Mouse (Mus musculus): Measurements from ENCODE around the gene Jdp2. TPM values are rescaled to one million over a fixed set of nuclear protein-coding genes. Genes with fewer than 3 reads are reported as not detected.
"Not testable (repeated sequence)": the region's sequence is repeated elsewhere in the genome, so short reads cannot be mapped to it uniquely, and the experiment has no call there.

Gene Jdp2
- polyA plus RNA-seq, 1 experiment from 2014 or later = 0.10 TPM

GRCm38 (mm10) chr12:85643735-85644134 lies 44.9 kb downstream of the Jdp2 start:
- no peak overlapping the region for H3K4me3 ChIP-seq
- no peak overlapping the region for H3K4me2 ChIP-seq (replicated peaks)
- peaks cover 9% of the 10 kb centered on the region for H3K4me1 ChIP-seq
- H3K27ac ChIP-seq (replicated peaks) = no peak overlapping the region
- H3K9ac ChIP-seq (replicated peaks) = no peak overlapping the region
- no peaks in the 10 kb centered on the region for H3K27me3 ChIP-seq
- H3K36me3 ChIP-seq = no peaks in the 10 kb centered on the region
- WGBS = 82% methylated on average over 5 of the region's 5 CpGs
- ATAC-seq (replicated peaks) = no peak
- no peaks in the 10 kb centered on the region for H3K9me3 ChIP-seq

- Histone ChIP-seq H3K4me3 (no peak overlapping the region), H3K4me1 (no peaks in the 10 kb centered on the region), H3K9me3 (no peaks in the 10 kb centered on the region), H3K4me2 (replicated peaks) (no peak overlapping the region), H3K36me3 (no peaks in the 10 kb centered on the region), H3K27ac (replicated peaks) (no peak overlapping the region), H3K9ac (replicated peaks) (no peak overlapping the region), H3K27me3 (no peaks in the 10 kb centered on the region)
- WGBS = 89% methylated on average over 4 of the region's 4 CpGs
- ATAC-seq (replicated peaks) = no peak
Observed at GRCm38 (mm10) chr12:85645664-85646063, 46.8 kb downstream of the Jdp2 start.

GRCm38 (mm10) chr12:85647346-85647745 lies 48.5 kb downstream of the Jdp2 start:
- no peak overlapping the region for H3K9ac ChIP-seq (replicated peaks)
- no peak overlapping the region for H3K4me3 ChIP-seq
- H3K27me3 ChIP-seq = no peaks in the 10 kb centered on the region
- no peak for ATAC-seq (replicated peaks)
- no peaks in the 10 kb centered on the region for H3K4me1 ChIP-seq
- no peaks in the 10 kb centered on the region for H3K9me3 ChIP-seq
- H3K36me3 ChIP-seq = no peaks in the 10 kb centered on the region
- no peak overlapping the region for H3K4me2 ChIP-seq (replicated peaks)
- 50% methylated on average over 10 of the region's 10 CpGs for WGBS
- no peak overlapping the region for H3K27ac ChIP-seq (replicated peaks)

- Histone ChIP-seq H3K4me1 (no peaks in the 10 kb centered on the region), H3K9me3 (no peaks in the 10 kb centered on the region), H3K36me3 (no peaks in the 10 kb centered on the region), H3K27me3 (no peaks in the 10 kb centered on the region), H3K9ac (replicated peaks) (no peak overlapping the region), H3K4me2 (replicated peaks) (no peak overlapping the region), H3K4me3 (no peak overlapping the region), H3K27ac (replicated peaks) (no peak overlapping the region)
- WGBS = 89% methylated on average over 1 of the region's 1 CpGs
- ATAC-seq (replicated peaks) = no peak
Observed at GRCm38 (mm10) chr12:85647955-85648354, 49.1 kb downstream of the Jdp2 start.

- no peak for ATAC-seq (replicated peaks)
- H3K27ac ChIP-seq (replicated peaks) = no peak overlapping the region
- H3K4me3 ChIP-seq = no peak overlapping the region
- H3K4me2 ChIP-seq (replicated peaks) = no peak overlapping the region
- H3K4me1 ChIP-seq = peaks cover 6% of the 10 kb centered on the region; the same call in 1 of the 2 replicates
- H3K9ac ChIP-seq (replicated peaks) = no peak overlapping the region
- no peaks in the 10 kb centered on the region for H3K27me3 ChIP-seq
- H3K9me3 ChIP-seq = no peaks in the 10 kb centered on the region
- no peaks in the 10 kb centered on the region for H3K36me3 ChIP-seq
- WGBS = 23% methylated on average over 2 of the region's 2 CpGs
Observed at GRCm38 (mm10) chr12:85659319-85659718, 60.5 kb downstream of the Jdp2 start.

GRCm38 (mm10) chr12:85660855-85661254 lies 62.0 kb downstream of the Jdp2 start:
- H3K4me1 ChIP-seq = peaks cover 6% of the 10 kb centered on the region; the same call in 1 of the 2 replicates
- no peaks in the 10 kb centered on the region for H3K27me3 ChIP-seq
- H3K4me2 ChIP-seq (replicated peaks) = no peak overlapping the region
- ATAC-seq (replicated peaks) = no peak
- H3K9me3 ChIP-seq = no peaks in the 10 kb centered on the region
- H3K9ac ChIP-seq (replicated peaks) = no peak overlapping the region
- H3K36me3 ChIP-seq = no peaks in the 10 kb centered on the region
- no peak overlapping the region for H3K4me3 ChIP-seq
- WGBS = 90% methylated on average over 12 of the region's 12 CpGs
- H3K27ac ChIP-seq (replicated peaks) = no peak overlapping the region

- H3K9ac ChIP-seq (replicated peaks); H3K4me1 ChIP-seq; H3K27me3 ChIP-seq; H3K4me3 ChIP-seq; H3K36me3 ChIP-seq; H3K4me2 ChIP-seq (replicated peaks); H3K9me3 ChIP-seq; ATAC-seq (replicated peaks); H3K27ac ChIP-seq (replicated peaks): not testable (repeated sequence)
- WGBS = 82% methylated on average over 8 of the region's 8 CpGs
Observed at GRCm38 (mm10) chr12:85662232-85662631, 63.4 kb downstream of the Jdp2 start.

- H3K4me3 ChIP-seq = no peak overlapping the region
- no peak overlapping the region for H3K4me2 ChIP-seq (replicated peaks)
- WGBS = 7% methylated on average over 9 of the region's 9 CpGs
- peak; percentile 70; the same call in 1 of the 2 replicates for ATAC-seq (replicated peaks)
- peak overlapping the region; percentile 26; the same call in 1 of the 2 replicates for H3K9ac ChIP-seq (replicated peaks)
- H3K4me1 ChIP-seq = peaks cover 6% of the 10 kb centered on the region; the same call in 1 of the 2 replicates
- H3K27me3 ChIP-seq = no peaks in the 10 kb centered on the region
- no peaks in the 10 kb centered on the region for H3K9me3 ChIP-seq
- no peak overlapping the region for H3K27ac ChIP-seq (replicated peaks)
- H3K36me3 ChIP-seq = no peaks in the 10 kb centered on the region
Observed at GRCm38 (mm10) chr12:85662896-85663295, 64.1 kb downstream of the Jdp2 start.

GRCm38 (mm10) chr12:85666112-85666511 lies 67.3 kb downstream of the Jdp2 start:
- Histone ChIP-seq H3K9ac (replicated peaks) (no peak overlapping the region), H3K27me3 (no peaks in the 10 kb centered on the region), H3K27ac (replicated peaks) (no peak overlapping the region), H3K4me1 (peaks cover 10% of the 10 kb centered on the region), H3K4me3 (no peak overlapping the region), H3K9me3 (no peaks in the 10 kb centered on the region), H3K4me2 (replicated peaks) (no peak overlapping the region), H3K36me3 (no peaks in the 10 kb centered on the region)
- 92% methylated on average over 8 of the region's 8 CpGs for WGBS
- no peak for ATAC-seq (replicated peaks)

GRCm38 (mm10) chr12:85667071-85667470 lies 68.2 kb downstream of the Jdp2 start:
- H3K27me3 ChIP-seq = no peaks in the 10 kb centered on the region
- 91% methylated on average over 7 of the region's 7 CpGs for WGBS
- no peak overlapping the region for H3K9ac ChIP-seq (replicated peaks)
- no peak overlapping the region for H3K4me3 ChIP-seq
- no peaks in the 10 kb centered on the region for H3K9me3 ChIP-seq
- H3K4me2 ChIP-seq (replicated peaks) = no peak overlapping the region
- no peak for ATAC-seq (replicated peaks)
- peaks cover 10% of the 10 kb centered on the region for H3K4me1 ChIP-seq
- H3K27ac ChIP-seq (replicated peaks) = no peak overlapping the region
- no peaks in the 10 kb centered on the region for H3K36me3 ChIP-seq

GRCm38 (mm10) chr12:85668696-85669095 lies 69.9 kb downstream of the Jdp2 start:
- WGBS = 14% methylated on average over 3 of the region's 3 CpGs
- no peak for ATAC-seq (replicated peaks)

GRCm38 (mm10) chr12:85670080-85670479 lies 71.3 kb downstream of the Jdp2 start:
- WGBS = 68% methylated on average over 3 of the region's 3 CpGs
- no peaks in the 10 kb centered on the region for H3K27me3 ChIP-seq

More at GRCm38 (mm10) chr12:85668696-85669095, 69.9 kb downstream of the Jdp2 start:
- Histone ChIP-seq H3K36me3 (no peaks in the 10 kb centered on the region), H3K27me3 (no peaks in the 10 kb centered on the region), H3K9ac (replicated peaks) (no peak overlapping the region), H3K27ac (replicated peaks) (0 out of 2 replicates have a peak overlapping the region, but pooled peaks have one; percentile 15), H3K9me3 (no peaks in the 10 kb centered on the region), H3K4me2 (replicated peaks) (no peak overlapping the region), H3K4me3 (no peak overlapping the region), H3K4me1 (peaks cover 8% of the 10 kb centered on the region)

GRCm38 (mm10) chr12:85673914-85674313 lies 75.1 kb downstream of the Jdp2 start:
- whole genome bisulfite sequencing = 92% methylated on average over 8 of the region's 8 CpGs
- Histone ChIP-seq H3K4me1 (peaks cover 2% of the 10 kb centered on the region), H3K4me2 (replicated peaks) (no peak overlapping the region), H3K27ac (replicated peaks) (no peak overlapping the region), H3K9ac (replicated peaks) (no peak overlapping the region), H3K4me3 (no peak overlapping the region), H3K27me3 (no peaks in the 10 kb centered on the region), H3K9me3 (no peaks in the 10 kb centered on the region), H3K36me3 (no peaks in the 10 kb centered on the region)
- ATAC-seq (replicated peaks) = no peak

More at GRCm38 (mm10) chr12:85670080-85670479, 71.3 kb downstream of the Jdp2 start:
- Histone ChIP-seq H3K4me3 (no peak overlapping the region), H3K36me3 (no peaks in the 10 kb centered on the region), H3K4me2 (replicated peaks) (no peak overlapping the region), H3K4me1 (peaks cover 8% of the 10 kb centered on the region), H3K9me3 (no peaks in the 10 kb centered on the region), H3K9ac (replicated peaks) (no peak overlapping the region), H3K27ac (replicated peaks) (no peak overlapping the region)
- no peak for ATAC-seq (replicated peaks)
